Mouse (Mus musculus) intestine, postnatal 0 days (tissue): ENCODE data around the gene Tmem170b. TPM values are rescaled to one million over a fixed set of nuclear protein-coding genes. Genes with fewer than 3 reads are reported as not detected.
"Not testable (repeated sequence)": the region's sequence is repeated elsewhere in the genome, so short reads cannot be mapped to it uniquely, and the experiment has no call there.

Experiments
- ATAC-seq: fragments of 200-750 bp; cut with Nextera tagmentation; 2 replicates; pipeline ENCODE4 v1.8.0; 2017; ENCODE audit warnings: mild to moderate bottlenecking, moderate TSS enrichment, moderate library complexity
- H3K27ac ChIP-seq: fragments of 300-500 bp; sonication (generic); 2 replicates; pipeline ENCODE4 v1.5.1; 2014; ENCODE audit warnings: mild to moderate bottlenecking, low read depth, low read length, moderate library complexity
- H3K27me3 ChIP-seq: fragments of 300-500 bp; sonication (generic); replicated peaks from 2 replicates; pipeline ENCODE4 v1.6.1; 2014; ENCODE audit warnings: low read length, mixed read lengths; ENCODE audit not compliant: control insufficient read depth, insufficient read depth
- H3K36me3 ChIP-seq: fragments of 300-500 bp; sonication (generic); 2 replicates; pipeline ENCODE4 v1.6.1; 2014; ENCODE audit warnings: mild to moderate bottlenecking, moderate library complexity; ENCODE audit not compliant: control insufficient read depth, insufficient read depth
- H3K4me1 ChIP-seq: fragments of 300-500 bp; sonication (generic); replicated peaks from 2 replicates; pipeline ENCODE4 v1.6.1; 2014; ENCODE audit warnings: antibody characterized with exemption, low read length, mixed read lengths; ENCODE audit not compliant: control insufficient read depth, insufficient read depth
- H3K4me2 ChIP-seq: fragments of 300-500 bp; sonication (generic); replicated peaks from 2 replicates; pipeline ENCODE4 v1.6.1; 2014; ENCODE audit warnings: low read depth, mild to moderate bottlenecking, moderate library complexity
- H3K4me3 ChIP-seq: fragments of 300-500 bp; sonication (generic); 2 replicates; pipeline ENCODE4 v1.5.1; 2014; ENCODE audit warnings: low read depth, low read length
- H3K9ac ChIP-seq: fragments of 300-500 bp; sonication (generic); 2 replicates; pipeline ENCODE4 v1.6.1; 2014; ENCODE audit warnings: mild to moderate bottlenecking, low read depth, low read length
- H3K9me3 ChIP-seq: fragments of 300-500 bp; sonication (generic); 2 replicates; pipeline ENCODE4 v1.6.1; 2016; ENCODE audit warnings: mixed run types; ENCODE audit not compliant: control insufficient read depth
- CTCF ChIP-seq: sonication (generic); IDR thresholded peaks from 2 replicates; pipeline ENCODE4 v1.5.1; 2016; ENCODE audit warnings: low read depth, mild to moderate bottlenecking, control low read depth, antibody characterized with exemption, moderate library complexity
- WGBS: fragments of 180-500 bp; shearing (Covaris S2); extraction: QIAGEN DNeasy Blood & Tissue Kit; methylation state at CpG from one replicate; pipeline ENCODE4 v1.1.7; 2014; 5-methylcytosine and 5-hydroxymethylcytosine counted together
- polyA plus RNA-seq: library from polyadenylated mRNA; unstranded; fragments of >200 nt; fragmentation: Nextera tagmentation; extraction: Ambion mirVana; gene quantifications from 2 replicates; pipeline ENCODE4 v1.2.1, GENCODE M21; 2015

The Tmem170b gene
- polyA plus RNA-seq, 1 experiment from 2014 or later: 7.7 TPM

DNA sequence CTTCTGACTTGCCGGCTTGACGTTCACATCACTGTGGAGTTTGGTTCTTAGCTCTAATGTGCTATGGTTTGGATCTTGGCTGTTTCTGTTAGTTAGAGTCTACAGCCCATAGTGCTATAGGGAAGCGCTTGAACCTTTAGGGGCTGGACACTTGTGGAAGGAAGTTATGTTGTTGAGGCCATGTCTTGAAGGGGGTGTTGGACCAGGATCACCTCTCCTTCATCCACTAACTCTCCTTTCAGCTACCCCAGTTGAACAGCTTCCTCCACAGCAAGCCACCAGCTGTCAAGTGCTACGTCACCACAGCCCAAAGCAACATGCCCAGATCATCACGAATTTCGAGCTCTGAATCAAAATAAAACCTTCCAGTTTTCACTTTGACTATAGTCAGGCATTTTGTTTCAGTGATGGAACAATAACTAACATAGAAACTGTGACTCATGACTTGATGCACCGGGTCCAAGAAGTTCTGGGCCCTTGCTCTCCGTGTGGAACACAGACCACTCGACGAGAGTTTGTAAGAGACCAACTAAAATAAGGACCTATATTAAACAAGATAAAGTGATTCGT is 65.5 kb downstream of the Tmem170b start:
- Histone ChIP-seq H3K9me3 (no peaks in the 10 kb centered on the region), H3K4me2 (no peak overlapping the region), H3K4me3 (no peak overlapping the region), H3K36me3 (no peaks in the 10 kb centered on the region), H3K27ac (no peak overlapping the region), H3K9ac (no peak overlapping the region), H3K27me3 (no peaks in the 10 kb centered on the region), H3K4me1 (no peaks in the 10 kb centered on the region)
- TF ChIP-seq CTCF: no peak
- ATAC-seq: no peak
- 92% methylated on average over 11 of the region's 11 CpGs for WGBS

DNA sequence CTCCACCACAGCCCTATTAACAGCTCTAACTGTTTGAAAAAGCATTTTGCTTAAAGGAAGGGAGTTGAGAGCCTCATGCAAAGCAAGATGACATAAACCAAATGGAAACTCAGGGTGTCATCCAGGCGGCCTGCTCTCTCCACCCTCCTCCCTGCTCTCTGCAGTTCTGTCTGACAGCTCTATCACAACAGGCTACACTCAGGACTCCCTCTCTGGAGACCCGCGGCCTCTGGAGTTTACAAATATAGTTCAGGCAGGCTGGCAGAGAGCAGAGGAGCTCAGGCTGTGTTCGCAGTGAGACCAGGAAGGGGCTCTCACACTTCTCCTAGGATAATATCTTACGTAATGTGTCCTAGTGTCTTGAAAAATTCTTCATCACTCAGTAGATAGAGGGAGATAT is 67.2 kb downstream of the Tmem170b start:
- not testable (repeated sequence) for ATAC-seq, H3K4me3 ChIP-seq, H3K9me3 ChIP-seq, H3K4me2 ChIP-seq, H3K27ac ChIP-seq, H3K36me3 ChIP-seq, H3K27me3 ChIP-seq, H3K4me1 ChIP-seq, H3K9ac ChIP-seq
- WGBS: 37% methylated on average over 4 of the region's 5 CpGs

GRCm38 (mm10) chr13:41673541-41673940 is 67.8 kb downstream of the Tmem170b start:
- Histone ChIP-seq H3K27me3 (no peaks in the 10 kb centered on the region), H3K9ac (no peak overlapping the region), H3K9me3 (no peaks in the 10 kb centered on the region), H3K4me1 (no peaks in the 10 kb centered on the region), H3K4me3 (no peak overlapping the region), H3K27ac (no peak overlapping the region), H3K36me3 (no peaks in the 10 kb centered on the region), H3K4me2 (no peak overlapping the region)
- WGBS: 60% methylated on average over 4 of the region's 4 CpGs
- ATAC-seq: no peak
- no peak for TF ChIP-seq CTCF

DNA sequence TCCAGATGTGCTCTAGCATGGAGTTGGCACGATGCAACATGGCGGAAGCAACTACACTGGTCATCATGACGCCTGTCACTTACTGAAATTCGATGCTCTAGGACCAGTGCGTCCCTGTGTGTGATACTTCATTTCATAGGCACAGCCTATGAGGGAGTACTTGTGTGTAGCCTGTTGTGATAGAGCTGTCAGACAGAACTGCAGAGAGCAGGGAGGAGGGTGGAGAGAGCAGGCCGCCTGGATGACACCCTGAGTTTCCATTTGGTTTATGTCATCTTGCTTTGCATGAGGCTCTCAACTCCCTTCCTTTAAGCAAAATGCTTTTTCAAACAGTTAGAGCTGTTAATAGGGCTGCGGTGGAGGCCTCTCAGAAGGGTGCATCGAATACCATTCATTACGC is 68.9 kb downstream of the Tmem170b start:
- H3K4me1 ChIP-seq, H3K27me3 ChIP-seq, H3K9me3 ChIP-seq, H3K36me3 ChIP-seq, H3K27ac ChIP-seq, H3K9ac ChIP-seq, H3K4me2 ChIP-seq, ATAC-seq, H3K4me3 ChIP-seq: not testable (repeated sequence)
- 78% methylated on average over 9 of the region's 9 CpGs for WGBS

DNA sequence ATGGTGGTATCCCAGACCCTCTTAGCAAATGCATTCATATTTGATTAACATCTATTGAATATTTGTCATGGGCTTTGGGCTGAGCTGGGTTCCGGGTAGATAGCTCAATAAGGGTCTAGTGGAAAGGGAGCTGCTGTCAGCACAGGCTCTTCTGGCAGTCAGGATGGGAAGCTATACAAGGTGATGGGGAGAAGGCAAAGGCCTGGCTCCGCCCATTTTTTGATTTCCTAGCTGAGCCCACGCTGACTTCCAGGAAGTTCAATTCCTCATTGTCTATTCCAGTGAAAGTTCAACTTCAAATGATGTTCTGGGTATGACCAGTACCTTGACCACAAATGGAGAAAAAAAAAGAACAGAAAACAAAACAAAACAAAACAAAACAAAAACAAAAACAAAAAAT is 69.8 kb downstream of the Tmem170b start:
- no peak for TF ChIP-seq CTCF
- H3K4me1 ChIP-seq: no peaks in the 10 kb centered on the region
- no peak overlapping the region for H3K9ac ChIP-seq
- no peaks in the 10 kb centered on the region for H3K9me3 ChIP-seq
- no peaks in the 10 kb centered on the region for H3K27me3 ChIP-seq
- no peak overlapping the region for H3K27ac ChIP-seq
- 85% methylated on average over 3 of the region's 3 CpGs for WGBS
- ATAC-seq: no peak
- H3K4me2 ChIP-seq: no peak overlapping the region
- no peak overlapping the region for H3K4me3 ChIP-seq
- no peaks in the 10 kb centered on the region for H3K36me3 ChIP-seq

DNA sequence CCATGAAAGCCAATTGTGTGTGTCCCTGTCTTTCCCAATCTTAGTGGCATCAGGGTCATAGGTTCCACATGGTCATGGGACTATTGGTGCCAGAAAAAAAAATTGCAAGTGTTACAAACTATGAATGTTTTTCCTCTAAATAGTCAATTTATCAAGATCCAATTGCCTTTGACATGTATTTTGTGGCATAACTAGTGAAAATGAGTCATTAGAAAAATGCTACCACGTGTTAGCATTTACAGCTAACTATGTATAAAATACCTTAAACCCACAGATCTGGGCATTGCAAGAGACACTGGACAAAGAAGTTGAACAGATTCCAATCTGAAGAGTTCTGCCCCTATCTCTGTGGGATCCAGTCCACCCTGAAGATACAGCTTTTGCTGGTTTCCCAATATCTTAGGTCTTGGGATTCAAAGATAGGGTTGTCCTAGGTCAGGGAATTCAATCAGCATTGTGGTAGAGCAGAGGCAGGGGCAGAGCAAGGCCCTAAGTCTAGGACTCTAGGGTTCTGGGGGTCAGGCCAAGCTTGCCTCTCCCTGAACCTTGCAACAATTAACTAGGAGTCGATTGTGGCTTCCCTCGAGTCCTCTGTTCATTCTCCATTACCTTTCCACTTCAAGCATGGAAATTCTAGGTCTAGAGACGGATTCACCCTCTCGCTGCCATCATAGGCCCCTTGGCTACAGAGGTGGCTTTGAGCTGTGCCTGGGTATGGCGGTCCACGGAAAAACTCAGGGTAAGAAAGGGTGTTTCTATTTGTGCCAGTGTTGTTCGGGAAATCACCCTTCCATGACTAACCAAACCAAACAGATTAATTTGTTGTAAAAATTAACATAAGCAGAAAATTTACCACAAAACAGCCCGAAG is 70.5 kb downstream of the Tmem170b start:
- Histone ChIP-seq H3K4me3 (no peak overlapping the region), H3K36me3 (no peaks in the 10 kb centered on the region), H3K4me1 (no peaks in the 10 kb centered on the region), H3K27me3 (no peaks in the 10 kb centered on the region), H3K27ac (no peak overlapping the region), H3K9ac (no peak overlapping the region), H3K4me2 (no peak overlapping the region), H3K9me3 (no peaks in the 10 kb centered on the region)
- ATAC-seq: no peak
- TF ChIP-seq CTCF: no peak
- 89% methylated on average over 9 of the region's 9 CpGs for WGBS
